Mouse (Mus musculus): ENCODE data around the gene Klf5. TPM values are rescaled to one million over a fixed set of nuclear protein-coding genes. Genes with fewer than 3 reads are reported as not detected.

Klf5 gene
- total RNA-seq, 2 experiments from 2014 or later, result 7.3 to 7.6 TPM

Other genes with a start within 250 kb of the Klf5 start
- 10 to 100 TPM; 13.1 to 14.6 TPM for gene Pibf1, start 199.3 kb upstream of the Klf5 start, total RNA-seq (2021)
- gene Dis3, start 198.9 kb upstream of the Klf5 start, total RNA-seq (2021), result 10 to 100 TPM; 14.6 to 20.8 TPM